Mouse (Mus musculus) olfactory bulb, adult 2 months (tissue): Measurements from ENCODE around the gene Rdh16f1. TPM values are rescaled to one million over a fixed set of nuclear protein-coding genes. Genes with fewer than 3 reads are reported as not detected.

Experiments used
- H3K27ac ChIP-seq: fragments of 200-500 bp; 2 replicates; pipeline ENCODE4 v1.5.1; 2012; ENCODE audit warnings: low read depth, low read length; ENCODE audit not compliant: insufficient read depth
- H3K4me1 ChIP-seq: fragments of 200-500 bp; 2 replicates; pipeline ENCODE4 v1.6.1; 2012; ENCODE audit warnings: low read length; ENCODE audit not compliant: control insufficient read depth, insufficient read depth
- H3K4me3 ChIP-seq: fragments of 200-500 bp; 2 replicates; pipeline ENCODE4 v1.5.1; 2012; ENCODE audit warnings: mild to moderate bottlenecking, low read depth, low read length, moderate library complexity; ENCODE audit not compliant: insufficient read depth
- CTCF ChIP-seq: fragments of 200-500 bp; IDR thresholded peaks from 2 replicates; pipeline ENCODE4 v1.5.1; 2012; ENCODE audit warnings: low read depth, mild to moderate bottlenecking, low read length, moderate library complexity; ENCODE audit not compliant: insufficient read depth
- POLR2A ChIP-seq: fragments of 200-500 bp; IDR thresholded peaks from 2 replicates; pipeline ENCODE4 v1.6.1; 2012; ENCODE audit warnings: mild to moderate bottlenecking, low read depth, low read length, moderate library complexity; ENCODE audit not compliant: insufficient read depth
- WGBS: fragments of 180-500 bp; shearing (Covaris S2); methylation state at CpG from one replicate; pipeline ENCODE4 v1.1.7; 2018; 5-methylcytosine and 5-hydroxymethylcytosine counted together
- polyA plus RNA-seq: library from polyadenylated mRNA; stranded (reverse); fragments of >200 nt; gene quantifications from 2 replicates; pipeline ENCODE4 v1.2.4, GENCODE M21; 2012; ENCODE audit warnings: low replicate concordance; ENCODE audit not compliant: missing spikeins, insufficient read depth, insufficient read length

Rdh16f1 gene
- not detected in 2 replicates for polyA plus RNA-seq

- WGBS = 76% methylated on average over 9 of the region's 9 CpGs
- no peak within 1 kb of the TSS for H3K27ac ChIP-seq
These were observed at the start of gene Rdh16f1, which contains the start of gene Rdh1 for GRCm38 (mm10) chr10:127759181-127760110. Gene Rdh16f1, plus strand, starts transcription at chr10:127759787. Gene Rdh1, plus strand, starts transcription at chr10:127759721.

GRCm38 (mm10) chr10:127710331-127710730, 49.3 kb upstream of the Rdh16f1 start:
- H3K4me1 ChIP-seq = no peaks in the 10 kb centered on the region
- WGBS = 91% methylated on average over 13 of the region's 13 CpGs
- TF ChIP-seq POLR2A (no peak), CTCF (no peak)
- H3K4me3 ChIP-seq = no peak overlapping the region
- no peak overlapping the region for H3K27ac ChIP-seq

More at GRCm38 (mm10) chr10:127759181-127760110, at the start of gene Rdh16f1, which contains the start of gene Rdh1:
- TF ChIP-seq POLR2A (no peak), CTCF (no peak)
- no peak within 1 kb of the TSS for H3K4me3 ChIP-seq
- peaks cover 8% of the 10 kb centered on the region; the same call in 1 of the 2 replicates for H3K4me1 ChIP-seq

- no peak overlapping the region for H3K4me3 ChIP-seq
- TF ChIP-seq CTCF = no peak
- no peak for TF ChIP-seq POLR2A
- H3K27ac ChIP-seq = no peak overlapping the region
- 86% methylated on average over 6 of the region's 6 CpGs for WGBS
- H3K4me1 ChIP-seq = no peaks in the 10 kb centered on the region
These were observed 46.9 kb upstream of the Rdh16f1 start for GRCm38 (mm10) chr10:127712736-127713135.

- 30% methylated on average over 20 of the region's 20 CpGs for WGBS
- Histone ChIP-seq H3K27ac (0 out of 2 replicates have a peak overlapping the region, but pooled peaks have one; percentile 54), H3K4me3 (peak overlapping the region; percentile 8; the same call in 1 of the 2 replicates)
These were observed 37.7 kb upstream of the Rdh16f1 start for GRCm38 (mm10) chr10:127721671-127722418.

GRCm38 (mm10) chr10:127724178-127724577, 35.4 kb upstream of the Rdh16f1 start, which contains the start of gene Tac2:
Gene Tac2, plus strand, starts transcription at chr10:127724478.
- Histone ChIP-seq H3K27ac (no peak within 1 kb of the TSS), H3K4me1 (peaks cover 36% of the 10 kb centered on the region), H3K4me3 (no peak within 1 kb of the TSS)
- no peak for TF ChIP-seq POLR2A
- no peak for TF ChIP-seq CTCF
- 89% methylated on average over 3 of the region's 3 CpGs for WGBS

More at GRCm38 (mm10) chr10:127721671-127722418, 37.7 kb upstream of the Rdh16f1 start:
- peaks cover 28% of the 10 kb centered on the region for H3K4me1 ChIP-seq
- TF ChIP-seq CTCF (no peak), POLR2A (no peak)

- WGBS = 97% methylated on average over 4 of the region's 4 CpGs
- TF ChIP-seq CTCF (no peak), POLR2A (no peak)
- H3K4me3 ChIP-seq = no peak overlapping the region
- peaks cover 34% of the 10 kb centered on the region for H3K4me1 ChIP-seq
- no peak overlapping the region for H3K27ac ChIP-seq
These were observed 34.5 kb upstream of the Rdh16f1 start for GRCm38 (mm10) chr10:127725136-127725535.

GRCm38 (mm10) chr10:127728437-127728836, 31.1 kb upstream of the Rdh16f1 start:
- Histone ChIP-seq H3K4me1 (peaks cover 18% of the 10 kb centered on the region), H3K27ac (no peak overlapping the region), H3K4me3 (no peak overlapping the region)
- 49% methylated on average over 8 of the region's 8 CpGs for WGBS
- TF ChIP-seq POLR2A (no peak), CTCF (no peak)

- Histone ChIP-seq H3K4me3 (no peak overlapping the region), H3K27ac (no peak overlapping the region), H3K4me1 (peaks cover 18% of the 10 kb centered on the region)
- TF ChIP-seq CTCF (no peak), POLR2A (no peak)
- 25% methylated on average over 11 of the region's 11 CpGs for WGBS
These were observed 29.2 kb upstream of the Rdh16f1 start for GRCm38 (mm10) chr10:127730285-127730932.
